In the genomic region with DNA sequence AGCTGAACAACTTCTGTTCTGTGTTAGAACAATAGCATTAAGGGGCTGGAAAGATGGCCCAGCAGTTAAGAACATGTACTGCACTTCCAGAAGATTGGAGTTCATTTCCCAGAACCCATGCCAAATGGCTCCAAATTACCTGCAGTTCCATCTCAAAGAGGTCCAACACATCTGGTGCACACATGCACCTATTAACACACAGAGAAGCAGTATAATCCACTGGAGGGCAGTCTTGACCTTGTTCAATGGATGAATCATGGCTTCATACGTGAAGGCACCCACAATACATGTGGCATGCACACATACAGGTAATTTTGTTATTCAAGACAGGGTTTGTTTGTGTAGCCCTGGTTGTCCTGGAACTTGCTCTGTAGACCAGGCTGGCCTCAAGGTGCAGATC, we compare ENCODE assay signal across 22 mouse cellular contexts. TPM values are rescaled to one million over a fixed set of nuclear protein-coding genes. Genes with fewer than 3 reads are reported as not detected.
DNase-seq lines count a peak whose midpoint lies in the region; ATAC-seq and TF ChIP-seq lines count a peak whose summit lies in the region.
"Had no signal": no experiment of that assay in that cellular context is flagged by ENCODE, and none has a peak within 500 bp of the region (broad histone marks: within the 10 kb centered on the region; RNA-seq: fewer than 3 reads in every experiment).

No protein-coding gene starts in this region.

- TF ChIP-seq CTCF in hindbrain, postnatal 0 days (IDR thresholded peaks at IDR 0.05; ENCODE audit: low read depth): 0 out of 2 replicates have a peak, but pooled peaks have one; percentile 14
- no peak for TF ChIP-seq CTCF in liver, adult 2 months (IDR thresholded peaks at IDR 0.05; ENCODE audit: low read depth, low read length)
- TF ChIP-seq CTCF in CH12.LX (conservative IDR thresholded peaks at IDR 0.05 in 1 of 2, IDR thresholded peaks at IDR 0.05 in 1 of 2; ENCODE audit: low read depth in 2 of 2, low read length in 2 of 2): peak in 1 of 2 experiments; percentile 47; a peak in 2 of 4 replicates

- TF ChIP-seq RAD21 in CH12.LX (IDR thresholded peaks at IDR 0.05; ENCODE audit: low read depth, low read length): peak; percentile 42

- no peak overlapping the region for H3K27ac ChIP-seq in hindbrain, postnatal 0 days
- H3K27ac ChIP-seq in hindbrain, embryonic 12.5 days: no peak overlapping the region
- H3K27ac ChIP-seq in liver, adult 2 months (replicated peaks; ENCODE audit: insufficient read depth, low read depth, low read length): no peak overlapping the region
- H3K27ac ChIP-seq in liver, embryonic 12.5 days: no peak overlapping the region
- no peak overlapping the region for H3K27ac ChIP-seq in CH12.LX (ENCODE audit: insufficient read depth, low read depth)
- no peak overlapping the region for H3K27ac ChIP-seq in embryonic facial prominence, embryonic 14.5 days (replicated peaks; ENCODE audit: low read depth, low read length)
- H3K27ac ChIP-seq: heart, adult 2 months; hindbrain, embryonic 14.5 days; limb, embryonic 12.5 days; liver, embryonic 15.5 days; neural tube, embryonic 13.5 days had no signal

- H3K36me3 ChIP-seq in hindbrain, postnatal 0 days (ENCODE audit: insufficient read depth, low read length): no peaks in the 10 kb centered on the region
- H3K36me3 ChIP-seq in hindbrain, embryonic 12.5 days: no peaks in the 10 kb centered on the region
- no peaks in the 10 kb centered on the region for H3K36me3 ChIP-seq in liver, adult 2 months (ENCODE audit: control insufficient read depth, insufficient read depth, low read length)
- no peaks in the 10 kb centered on the region for H3K36me3 ChIP-seq in liver, embryonic 12.5 days
- no peaks in the 10 kb centered on the region for H3K36me3 ChIP-seq in CH12.LX (replicated peaks in 1 of 2; ENCODE audit: control insufficient read depth in 1 of 2, insufficient read depth in 1 of 2, low read length in 1 of 2)
- H3K36me3 ChIP-seq in embryonic facial prominence, embryonic 14.5 days (ENCODE audit: control insufficient read depth, insufficient read depth, low read length): no peaks in the 10 kb centered on the region
- H3K36me3 ChIP-seq: limb, embryonic 12.5 days; liver, embryonic 15.5 days; neural tube, embryonic 13.5 days had no signal

- dilution Hi-C loops in CH12.LX (cut with MboI; ENCODE audit: extremely low pct_ligation_motif_present, extremely low pct_unique_long_range_greater_than_20kb, low sequenced_read_pairs): no loop called here

- no peak for TF ChIP-seq POLR2A in liver, adult 2 months (IDR thresholded peaks at IDR 0.05; ENCODE audit: extremely low read depth, insufficient read depth, low read length)
- TF ChIP-seq POLR2A in CH12.LX (IDR thresholded peaks at IDR 0.05; ENCODE audit: low read depth, low read length): no peak

- no peak for ATAC-seq in hindbrain, postnatal 0 days
- no peak for ATAC-seq in hindbrain, embryonic 12.5 days (ENCODE audit: low FRiP score)
- no peak for ATAC-seq in liver, embryonic 12.5 days
- ATAC-seq in embryonic facial prominence, embryonic 14.5 days (ENCODE audit: low read depth): no peak
- ATAC-seq: forebrain, embryonic 16.5 days had no signal

- TF ChIP-seq EP300 in CH12.LX (IDR thresholded peaks at IDR 0.05; ENCODE audit: low read length): no peak

- no peaks in the 10 kb centered on the region for H3K27me3 ChIP-seq in hindbrain, postnatal 0 days (ENCODE audit: insufficient read depth, low read length)
- no peaks in the 10 kb centered on the region for H3K27me3 ChIP-seq in hindbrain, embryonic 12.5 days
- H3K27me3 ChIP-seq in liver, adult 2 months (ENCODE audit: control insufficient read depth, insufficient read depth, low read length): no peaks in the 10 kb centered on the region
- no peaks in the 10 kb centered on the region for H3K27me3 ChIP-seq in liver, embryonic 12.5 days (replicated peaks)
- peaks cover 1% of the 10 kb centered on the region for H3K27me3 ChIP-seq in CH12.LX (replicated peaks)
- no peaks in the 10 kb centered on the region for H3K27me3 ChIP-seq in embryonic facial prominence, embryonic 14.5 days (replicated peaks; ENCODE audit: control insufficient read depth, insufficient read depth, low read length)
- H3K27me3 ChIP-seq: limb, embryonic 12.5 days; liver, embryonic 15.5 days; neural tube, embryonic 13.5 days had no signal

- WGBS in hindbrain, postnatal 0 days: 82% methylated on average over 1 of the region's 1 CpGs
- WGBS in hindbrain, embryonic 12.5 days: 74% methylated on average over 1 of the region's 1 CpGs
- 75% methylated on average over 1 of the region's 1 CpGs for WGBS in liver, adult 2 months
- WGBS in liver, embryonic 12.5 days (ENCODE audit: insufficient replicate concordance): 63% methylated on average over 1 of the region's 1 CpGs
- 52% methylated on average over 1 of the region's 1 CpGs for WGBS in embryonic facial prominence, embryonic 14.5 days

- no peak overlapping the region for H3K9ac ChIP-seq in hindbrain, postnatal 0 days (replicated peaks; ENCODE audit: low read length)
- H3K9ac ChIP-seq in hindbrain, embryonic 12.5 days: no peak overlapping the region
- H3K9ac ChIP-seq in liver, adult 2 months (ENCODE audit: low read depth, low read length): no peak overlapping the region
- H3K9ac ChIP-seq in liver, embryonic 12.5 days: no peak overlapping the region
- no peak overlapping the region for H3K9ac ChIP-seq in CH12.LX (ENCODE audit: insufficient read depth, low read depth)
- no peak overlapping the region for H3K9ac ChIP-seq in embryonic facial prominence, embryonic 14.5 days (ENCODE audit: low read depth, low read length)
- H3K9ac ChIP-seq: hindbrain, embryonic 14.5 days; limb, embryonic 12.5 days; liver, embryonic 15.5 days; neural tube, embryonic 13.5 days had no signal

- in situ Hi-C loops in CH12.LX (cut with MboI; ENCODE audit: low pct_ligation_motif_present, low pct_unique_long_range_greater_than_20kb, low sequenced_read_pairs): no loop called here

- H3K9me3 ChIP-seq in hindbrain, postnatal 0 days (ENCODE audit: low read length): no peaks in the 10 kb centered on the region
- no peaks in the 10 kb centered on the region for H3K9me3 ChIP-seq in hindbrain, embryonic 12.5 days (replicated peaks)
- no peaks in the 10 kb centered on the region for H3K9me3 ChIP-seq in liver, embryonic 12.5 days (replicated peaks)
- no peaks in the 10 kb centered on the region for H3K9me3 ChIP-seq in CH12.LX (replicated peaks; ENCODE audit: low read length)
- no peaks in the 10 kb centered on the region for H3K9me3 ChIP-seq in embryonic facial prominence, embryonic 14.5 days (ENCODE audit: control insufficient read depth, low read length)
- H3K9me3 ChIP-seq: limb, embryonic 12.5 days; liver, embryonic 15.5 days; neural tube, embryonic 13.5 days had no signal

- no peaks in the 10 kb centered on the region for H3K79me2 ChIP-seq in liver, adult 2 months (ENCODE audit: control insufficient read depth, insufficient read depth, low read length)
- H3K79me2 ChIP-seq in CH12.LX (replicated peaks; ENCODE audit: control insufficient read depth, extremely low read depth, insufficient read depth, poor library complexity, severe bottlenecking): no peaks in the 10 kb centered on the region

- DNase-seq in hindbrain, postnatal 0 days (ENCODE audit: low spot score): peak; percentile 25
- DNase-seq in liver, adult 2 months (ENCODE audit: extremely low read depth, low read depth, low spot score): peak; percentile 34
- peak; percentile 6 for DNase-seq in CH12.LX (ENCODE audit: extremely low read depth)
- DNase-seq in embryonic facial prominence, embryonic 14.5 days (ENCODE audit: low spot score): peak; percentile 43
- no peak for DNase-seq in adrenal gland, adult (ENCODE audit: inconsistent age in 2 of 2, low spot score in 1 of 2)
- no peak for DNase-seq in urinary bladder, adult 2 months (ENCODE audit: low spot score)
- DNase-seq: adrenal gland, adult 8-10 months; cerebellum, adult 8-10 months; gastrocnemius, postnatal 36 days; heart, adult 2 months; kidney, postnatal 14 days; midbrain, embryonic 14.5 days; right cerebral cortex, postnatal 25 days; spleen, adult 18-20 months had no signal

- no peak overlapping the region for H3K4me3 ChIP-seq in hindbrain, postnatal 0 days (ENCODE audit: low read length)
- no peak overlapping the region for H3K4me3 ChIP-seq in hindbrain, embryonic 12.5 days
- H3K4me3 ChIP-seq in liver, adult 2 months (ENCODE audit: insufficient read depth, low read depth, low read length): no peak overlapping the region
- no peak overlapping the region for H3K4me3 ChIP-seq in liver, embryonic 12.5 days
- no peak overlapping the region for H3K4me3 ChIP-seq in CH12.LX (replicated peaks in 1 of 3; ENCODE audit: low read depth in 2 of 3, low read length in 2 of 3, poor library complexity in 1 of 3)
- H3K4me3 ChIP-seq in embryonic facial prominence, embryonic 14.5 days (ENCODE audit: low read depth, low read length): no peak overlapping the region
- H3K4me3 ChIP-seq: heart, adult 2 months; limb, embryonic 12.5 days; liver, embryonic 15.5 days; myocyte; neural tube, embryonic 13.5 days had no signal

- H3K4me1 ChIP-seq in hindbrain, postnatal 0 days (ENCODE audit: insufficient read depth, low read length): no peaks in the 10 kb centered on the region
- H3K4me1 ChIP-seq in hindbrain, embryonic 12.5 days: no peaks in the 10 kb centered on the region
- no peaks in the 10 kb centered on the region for H3K4me1 ChIP-seq in liver, adult 2 months (ENCODE audit: control insufficient read depth, insufficient read depth, low read length)
- H3K4me1 ChIP-seq in liver, embryonic 12.5 days: no peaks in the 10 kb centered on the region
- H3K4me1 ChIP-seq in CH12.LX (ENCODE audit: control insufficient read depth in 1 of 2, insufficient read depth in 2 of 2): peaks cover 0 to 9% of the 10 kb centered on the region in 2 experiments; a peak in 2 of 4 replicates
- H3K4me1 ChIP-seq in embryonic facial prominence, embryonic 14.5 days (ENCODE audit: control insufficient read depth, insufficient read depth, low read length): no peaks in the 10 kb centered on the region
- H3K4me1 ChIP-seq: limb, embryonic 12.5 days; liver, embryonic 15.5 days; neural tube, embryonic 13.5 days had no signal

- H3K4me2 ChIP-seq in hindbrain, postnatal 0 days (ENCODE audit: low read depth, low read length): no peak overlapping the region
- H3K4me2 ChIP-seq in hindbrain, embryonic 12.5 days (replicated peaks): no peak overlapping the region
- no peak overlapping the region for H3K4me2 ChIP-seq in liver, embryonic 12.5 days
- H3K4me2 ChIP-seq in CH12.LX (ENCODE audit: insufficient read depth, low read depth, poor library complexity, severe bottlenecking): no peak overlapping the region
- no peak overlapping the region for H3K4me2 ChIP-seq in embryonic facial prominence, embryonic 14.5 days (ENCODE audit: low read depth, low read length)
- H3K4me2 ChIP-seq: hindbrain, embryonic 14.5 days; limb, embryonic 12.5 days; liver, embryonic 15.5 days; neural tube, embryonic 13.5 days had no signal

RNA-seq across cellular contexts. Expression of gene Sipa1l3, which starts 40.3 kb away (rescaled TPM):
- total RNA-seq in hindbrain, postnatal 0 days (2014; rRNA removed): 108 and 110 TPM in 2 replicates
- polyA plus RNA-seq in hindbrain, postnatal 0 days (2015; fragmentation: Nextera tagmentation; extraction: Ambion mirVana): 15.2 and 19.7 TPM in 2 replicates
- 15.9 and 18.3 TPM in 2 replicates for polyA plus RNA-seq in hindbrain, embryonic 12.5 days (2016; fragmentation: Nextera tagmentation; extraction: Ambion mirVana)
- total RNA-seq in liver, adult 2 months (2014; rRNA removed): 3.1 and 3.8 TPM in 2 replicates
- 6.5 and 9.2 TPM in 2 replicates for polyA plus RNA-seq in liver, adult 2 months (2012; rRNA removed)
- polyA plus RNA-seq in liver, embryonic 12.5 days (2016; fragmentation: Nextera tagmentation; extraction: Ambion mirVana): 4.1 and 4.7 TPM in 2 replicates
- total RNA-seq in CH12.LX (2012; rRNA removed) (5.2 and 5.9 TPM in 2 replicates), CH12.LX (2014; rRNA removed) (0.61 and 1.6 TPM in 2 replicates)
- 7.2 and 8.8 TPM in 2 replicates for polyA plus RNA-seq in CH12.LX (2012; ENCODE audit: insufficient read length, low read depth)
- polyA plus RNA-seq in embryonic facial prominence, embryonic 14.5 days (2014; fragmentation: Nextera tagmentation; extraction: Ambion mirVana): 12.5 and 15.6 TPM in 2 replicates
- 18.4 and 32.6 TPM in 2 replicates for polyA plus RNA-seq in urinary bladder, adult 2 months (2012; rRNA removed)

Comparison
In these comparisons a context has a peak if more than half of its experiments do, and no peak if none do; other contexts are left out.
1. DNase-seq: peak in hindbrain, postnatal 0 days (single experiment), liver, adult 2 months (single experiment), CH12.LX (single experiment) and embryonic facial prominence, embryonic 14.5 days (single experiment); none in adrenal gland, adult (0 of 2) and urinary bladder, adult 2 months (single experiment).